Mouse (Mus musculus): Measurements from ENCODE around the gene Neu2.

DNA sequence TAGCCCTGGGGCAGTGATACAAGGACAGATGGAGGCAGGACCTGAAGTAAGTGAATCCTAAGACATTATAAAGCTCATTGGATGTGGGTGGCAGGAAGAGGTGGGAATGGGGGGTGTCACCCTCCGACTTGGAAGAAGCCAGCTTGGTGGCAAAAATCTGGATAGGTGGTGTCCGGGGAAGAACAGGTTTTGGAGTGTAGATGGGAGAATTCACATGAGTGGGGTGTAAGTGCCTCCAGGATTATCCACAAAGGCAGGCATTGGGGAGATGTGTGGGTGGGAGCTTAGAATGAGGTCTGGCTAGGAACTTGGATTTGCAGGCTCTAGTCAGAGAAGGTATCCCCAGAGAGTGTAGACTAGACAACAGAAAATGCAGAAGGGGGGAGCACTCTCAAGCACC, 95.6 kb downstream of the Neu2 start:
- no peak for TF ChIP-seq CTCF (IDR thresholded peaks at IDR 0.05; ENCODE audit: extremely low read depth, insufficient read depth, low read length)
- TF ChIP-seq POLR2A (IDR thresholded peaks at IDR 0.05; ENCODE audit: extremely low read depth, insufficient read depth, low read length), result no peak
